Mouse (Mus musculus): ENCODE results near the gene Hs6st3. TPM values are rescaled to one million over a fixed set of nuclear protein-coding genes. Genes with fewer than 3 reads are reported as not detected.

Hs6st3 gene
- polyA plus RNA-seq, 1 experiment from 2014 or later = not detected

DNA sequence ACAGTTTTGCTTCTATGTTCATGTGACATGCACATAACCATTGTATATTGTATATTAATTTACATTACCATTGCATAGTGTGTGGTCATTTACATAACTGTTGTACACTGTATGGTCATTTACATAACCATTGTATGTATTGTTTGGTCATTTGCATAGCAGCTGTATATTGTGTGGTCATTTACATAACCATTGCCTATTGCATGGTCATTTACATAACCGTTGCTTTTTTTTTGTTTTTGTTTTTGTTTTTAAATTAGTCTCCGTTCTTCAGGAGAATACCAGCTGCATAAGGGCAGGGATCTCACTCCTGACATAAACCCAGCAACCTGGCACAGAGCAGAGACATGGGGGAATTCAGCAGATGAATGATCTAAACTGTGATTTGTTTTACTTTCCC is 95.5 kb downstream of the Hs6st3 start:
- Histone ChIP-seq H3K27me3 (ENCODE audit: insufficient read depth, low read length) (no peaks in the 10 kb centered on the region), H3K27ac (ENCODE audit: low read depth) (no peak overlapping the region), H3K4me3 (ENCODE audit: low read depth, low read length) (no peak overlapping the region), H3K9ac (replicated peaks) (no peak overlapping the region), H3K4me2 (ENCODE audit: low read depth, low read length) (no peak overlapping the region), H3K9me3 (ENCODE audit: low read length) (no peaks in the 10 kb centered on the region), H3K4me1 (ENCODE audit: insufficient read depth) (no peaks in the 10 kb centered on the region), H3K36me3 (replicated peaks; ENCODE audit: insufficient read depth, low read length) (no peaks in the 10 kb centered on the region)
- DNase-seq (no peak), ATAC-seq (no peak)
- WGBS (ENCODE audit: insufficient replicate concordance) = 79% methylated on average over 2 of the region's 2 CpGs
- TF ChIP-seq EP300 (IDR thresholded peaks at IDR 0.05; ENCODE audit: low read depth) (no peak), CTCF (IDR thresholded peaks at IDR 0.05; ENCODE audit: low read depth) (no peak)

DNA sequence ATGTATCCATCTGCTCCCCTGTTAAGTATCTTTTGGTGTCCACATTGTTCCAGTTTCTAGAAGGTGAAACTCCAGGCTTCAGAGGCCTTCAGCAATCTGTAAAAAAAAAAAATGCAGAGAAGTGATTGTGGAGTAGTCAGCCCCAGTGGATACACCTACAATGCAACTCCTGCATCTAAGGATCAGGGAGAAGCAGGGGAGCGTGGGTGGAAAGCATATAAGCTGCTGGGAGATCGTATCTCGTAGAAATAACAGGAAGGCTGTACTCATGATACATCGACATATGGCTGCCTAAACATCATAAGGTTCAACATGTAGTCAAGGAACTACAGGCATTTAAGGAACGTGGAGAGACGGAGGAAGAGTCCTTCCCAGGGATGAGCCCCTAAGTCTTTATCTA is 109.0 kb downstream of the Hs6st3 start:
- ATAC-seq = no peak
- Histone ChIP-seq H3K27ac (ENCODE audit: low read depth) (no peak overlapping the region), H3K9ac (replicated peaks) (no peak overlapping the region), H3K9me3 (ENCODE audit: low read length) (no peaks in the 10 kb centered on the region), H3K27me3 (ENCODE audit: insufficient read depth, low read length) (no peaks in the 10 kb centered on the region), H3K36me3 (replicated peaks; ENCODE audit: insufficient read depth, low read length) (no peaks in the 10 kb centered on the region), H3K4me2 (ENCODE audit: low read depth, low read length) (no peak overlapping the region), H3K4me1 (ENCODE audit: insufficient read depth) (no peaks in the 10 kb centered on the region), H3K4me3 (ENCODE audit: low read depth, low read length) (no peak overlapping the region)
- no peak for TF ChIP-seq CTCF (IDR thresholded peaks at IDR 0.05; ENCODE audit: low read depth)
- no peak for TF ChIP-seq EP300 (IDR thresholded peaks at IDR 0.05; ENCODE audit: low read depth)
- WGBS (ENCODE audit: insufficient replicate concordance) = 82% methylated on average over 6 of the region's 6 CpGs
- no peak for DNase-seq

DNA sequence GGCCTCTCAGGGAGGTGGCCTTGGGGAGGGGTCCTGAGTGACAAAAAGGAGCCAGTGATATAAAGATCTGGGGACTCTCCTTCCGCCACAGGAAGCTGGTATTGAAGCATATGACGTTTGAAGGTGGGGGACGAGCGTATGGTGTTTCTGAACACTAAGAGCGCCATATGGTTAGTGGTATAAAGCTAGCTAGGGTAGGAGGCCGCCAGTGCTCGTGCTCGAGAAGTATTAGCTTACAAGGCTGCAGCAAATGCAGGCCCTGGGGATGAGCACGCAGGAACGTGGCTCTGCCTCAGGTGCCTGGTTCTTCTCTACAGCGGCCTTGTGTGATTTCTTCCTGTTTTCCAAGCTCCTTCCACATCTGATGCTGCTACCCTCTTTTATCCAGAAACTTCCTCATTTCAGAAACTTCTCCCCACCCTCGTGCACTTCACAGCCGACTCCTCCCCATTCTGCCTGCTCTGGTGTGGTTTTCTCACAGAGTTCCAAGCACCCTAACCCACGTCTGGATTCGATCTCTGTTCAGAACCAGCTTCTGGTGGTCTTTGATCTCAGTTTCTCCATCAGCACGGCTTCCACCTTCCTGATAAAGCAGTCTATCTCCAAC is 110.0 kb downstream of the Hs6st3 start:
- Histone ChIP-seq H3K9ac (replicated peaks) (no peak overlapping the region), H3K4me1 (ENCODE audit: insufficient read depth) (no peaks in the 10 kb centered on the region), H3K27me3 (ENCODE audit: insufficient read depth, low read length) (no peaks in the 10 kb centered on the region), H3K4me2 (ENCODE audit: low read depth, low read length) (no peak overlapping the region), H3K27ac (ENCODE audit: low read depth) (no peak overlapping the region), H3K9me3 (ENCODE audit: low read length) (no peaks in the 10 kb centered on the region), H3K36me3 (replicated peaks; ENCODE audit: insufficient read depth, low read length) (no peaks in the 10 kb centered on the region), H3K4me3 (ENCODE audit: low read depth, low read length) (no peak overlapping the region)
- DNase-seq (no peak), ATAC-seq (no peak)
- 63% methylated on average over 16 of the region's 16 CpGs for WGBS (ENCODE audit: insufficient replicate concordance)
- TF ChIP-seq EP300 (IDR thresholded peaks at IDR 0.05; ENCODE audit: low read depth) (no peak), CTCF (IDR thresholded peaks at IDR 0.05; ENCODE audit: low read depth) (no peak)

DNA sequence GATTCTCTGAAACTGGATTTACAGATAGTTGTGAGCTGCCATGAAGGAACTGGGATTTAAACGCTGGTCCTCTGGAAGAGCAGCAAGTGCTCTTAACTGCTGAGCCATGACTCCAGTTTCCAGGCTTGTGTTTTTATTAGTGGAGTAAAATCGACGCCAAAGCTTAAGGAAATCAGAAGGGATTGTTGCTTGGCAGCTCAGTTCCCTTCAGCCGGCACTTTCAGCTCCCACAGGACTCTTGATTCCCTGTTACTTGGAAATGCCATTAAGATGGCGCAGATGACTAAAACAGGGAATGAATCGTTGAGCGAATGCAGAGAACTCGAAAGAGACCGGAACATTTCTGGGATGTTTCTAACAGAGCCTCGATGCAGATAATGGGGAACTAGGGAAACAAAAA is 112.2 kb downstream of the Hs6st3 start:
- DNase-seq = no peak
- 72% methylated on average over 10 of the region's 10 CpGs for WGBS (ENCODE audit: insufficient replicate concordance)
- TF ChIP-seq EP300 (IDR thresholded peaks at IDR 0.05; ENCODE audit: low read depth) = no peak
- TF ChIP-seq CTCF (IDR thresholded peaks at IDR 0.05; ENCODE audit: low read depth) = no peak

DNA sequence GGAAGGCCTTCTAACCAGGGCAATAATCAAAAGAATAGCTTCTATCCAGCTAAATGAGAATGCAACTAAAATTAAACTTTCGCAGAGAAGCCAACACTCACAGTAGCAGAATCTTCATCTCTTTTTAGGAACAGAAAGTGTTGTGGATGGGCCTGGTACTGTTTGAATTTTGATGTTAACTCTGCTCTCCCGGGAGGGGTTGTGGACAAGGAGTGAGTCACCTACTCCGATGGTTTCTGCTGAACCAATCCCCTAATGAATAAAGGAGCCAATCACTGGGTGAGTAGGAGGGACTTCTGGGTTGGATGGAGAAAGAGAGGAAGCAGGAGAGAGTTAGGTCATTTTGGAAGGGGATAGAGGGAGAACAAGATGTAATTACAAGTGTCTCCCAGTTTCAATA is 117.3 kb downstream of the Hs6st3 start:
- no peaks in the 10 kb centered on the region for H3K9me3 ChIP-seq (ENCODE audit: low read length)
- no peak overlapping the region for H3K4me3 ChIP-seq (ENCODE audit: low read depth, low read length)
- H3K4me1 ChIP-seq (ENCODE audit: insufficient read depth) = no peaks in the 10 kb centered on the region
- H3K27ac ChIP-seq (ENCODE audit: low read depth) = no peak overlapping the region
- H3K36me3 ChIP-seq (replicated peaks; ENCODE audit: insufficient read depth, low read length) = no peaks in the 10 kb centered on the region
- H3K27me3 ChIP-seq (ENCODE audit: insufficient read depth, low read length) = no peaks in the 10 kb centered on the region
- no peak for TF ChIP-seq CTCF (IDR thresholded peaks at IDR 0.05; ENCODE audit: low read depth)
- no peak for TF ChIP-seq EP300 (IDR thresholded peaks at IDR 0.05; ENCODE audit: low read depth)
- no peak for DNase-seq
- ATAC-seq = no peak
- WGBS (ENCODE audit: insufficient replicate concordance) = 69% methylated on average over 3 of the region's 3 CpGs
- no peak overlapping the region for H3K9ac ChIP-seq (replicated peaks)
- no peak overlapping the region for H3K4me2 ChIP-seq (ENCODE audit: low read depth, low read length)

More for the DNA sequence above, 112.2 kb downstream of the Hs6st3 start:
- no peaks in the 10 kb centered on the region for H3K9me3 ChIP-seq (ENCODE audit: low read length)
- ATAC-seq = no peak
- no peaks in the 10 kb centered on the region for H3K27me3 ChIP-seq (ENCODE audit: insufficient read depth, low read length)
- no peaks in the 10 kb centered on the region for H3K36me3 ChIP-seq (replicated peaks; ENCODE audit: insufficient read depth, low read length)
- H3K4me2 ChIP-seq (ENCODE audit: low read depth, low read length) = no peak overlapping the region
- no peaks in the 10 kb centered on the region for H3K4me1 ChIP-seq (ENCODE audit: insufficient read depth)
- no peak overlapping the region for H3K27ac ChIP-seq (ENCODE audit: low read depth)
- no peak overlapping the region for H3K4me3 ChIP-seq (ENCODE audit: low read depth, low read length)
- no peak overlapping the region for H3K9ac ChIP-seq (replicated peaks)

DNA sequence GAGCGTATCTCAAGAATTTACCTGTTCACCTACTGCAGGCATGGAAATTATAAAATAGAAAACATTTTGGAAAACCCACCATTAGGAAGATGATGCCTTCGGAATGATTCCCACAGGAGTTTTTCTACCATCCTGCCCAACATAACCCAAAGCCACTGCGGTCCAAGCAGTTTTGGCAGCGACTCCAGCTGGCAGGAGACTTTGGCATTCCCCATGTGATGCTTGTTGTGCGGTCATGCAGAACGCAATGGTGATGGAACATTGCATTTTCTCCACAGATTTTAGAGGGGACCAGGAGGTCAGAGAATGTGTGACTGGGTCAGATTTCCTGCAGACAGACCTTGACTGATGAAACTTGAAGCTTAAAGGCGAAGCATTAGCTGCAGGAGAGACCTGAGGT is 118.9 kb downstream of the Hs6st3 start:
- Histone ChIP-seq H3K4me1 (ENCODE audit: insufficient read depth) (no peaks in the 10 kb centered on the region), H3K4me2 (ENCODE audit: low read depth, low read length) (no peak overlapping the region), H3K27ac (ENCODE audit: low read depth) (no peak overlapping the region), H3K4me3 (ENCODE audit: low read depth, low read length) (no peak overlapping the region), H3K27me3 (ENCODE audit: insufficient read depth, low read length) (no peaks in the 10 kb centered on the region), H3K36me3 (replicated peaks; ENCODE audit: insufficient read depth, low read length) (no peaks in the 10 kb centered on the region), H3K9me3 (ENCODE audit: low read length) (no peaks in the 10 kb centered on the region), H3K9ac (replicated peaks) (no peak overlapping the region)
- TF ChIP-seq EP300 (IDR thresholded peaks at IDR 0.05; ENCODE audit: low read depth) = no peak
- no peak for TF ChIP-seq CTCF (IDR thresholded peaks at IDR 0.05; ENCODE audit: low read depth)
- DNase-seq = no peak
- ATAC-seq = no peak
- whole genome bisulfite sequencing (ENCODE audit: insufficient replicate concordance) = 77% methylated on average over 7 of the region's 7 CpGs
